Mouse (Mus musculus): ENCODE data around the gene Nipal3.

GRCm38 (mm10) chr4:135416367-135416766 is 78.5 kb downstream of the Nipal3 start:
- TF ChIP-seq CTCF (IDR thresholded peaks at IDR 0.05; ENCODE audit: control insufficient read depth, insufficient read depth, insufficient read length): no peak
- no peak for TF ChIP-seq USF1 (IDR thresholded peaks at IDR 0.05; ENCODE audit: low read depth)
- TF ChIP-seq FOSL1 (IDR thresholded peaks at IDR 0.05; ENCODE audit: insufficient read depth, low read length, poor library complexity, severe bottlenecking): no peak
- no peak for TF ChIP-seq MYOG (IDR thresholded peaks at IDR 0.05; ENCODE audit: control insufficient read depth, extremely low read depth, insufficient read length)
- TF ChIP-seq CEBPB (IDR thresholded peaks at IDR 0.05; ENCODE audit: low read depth): no peak
- no peak for TF ChIP-seq MAX (IDR thresholded peaks at IDR 0.05)
- no peak for TF ChIP-seq MYOD1 (IDR thresholded peaks at IDR 0.05; ENCODE audit: control insufficient read depth, insufficient read length, low read depth)
